ENCODE assay signal across 10 mouse cellular contexts in genomic region chr11:74721971-74722370, GRCm38 (mm10). TPM values are rescaled to one million over a fixed set of nuclear protein-coding genes. Genes with fewer than 3 reads are reported as not detected.
A peak's percentile ranks its signal among the peaks of the same experiment; 100 is the strongest.
DNase-seq lines count a peak whose midpoint lies in the region; ATAC-seq and TF ChIP-seq lines count a peak whose summit lies in the region.
"Had no signal": no experiment of that assay in that cellular context is flagged by ENCODE, and none has a peak within 500 bp of the region (broad histone marks: within the 10 kb centered on the region; RNA-seq: fewer than 3 reads in every experiment).

No protein-coding gene starts in this region.

- no peak for TF ChIP-seq CTCF in bone marrow macrophage, adult 2 months (IDR thresholded peaks at IDR 0.05; ENCODE audit: low read depth, low read length)

- peak overlapping the region; percentile 78 for H3K9ac ChIP-seq in heart, embryonic 13.5 days
- H3K9ac ChIP-seq in hindbrain, embryonic 13.5 days: peak overlapping the region; percentile 71

- H3K36me3 ChIP-seq in heart, embryonic 13.5 days: no peaks in the 10 kb centered on the region
- no peaks in the 10 kb centered on the region for H3K36me3 ChIP-seq in hindbrain, embryonic 13.5 days
- H3K36me3 ChIP-seq in midbrain, embryonic 10.5 days: 0 out of 2 replicates have a peak, but pooled peaks cover under 1% of the 10 kb centered on the region

- peaks cover 46% of the 10 kb centered on the region for H3K4me1 ChIP-seq in heart, embryonic 13.5 days
- peaks cover 7% of the 10 kb centered on the region for H3K4me1 ChIP-seq in bone marrow macrophage, adult 2 months (ENCODE audit: control insufficient read depth, insufficient read depth, low read length)
- peaks cover 34% of the 10 kb centered on the region for H3K4me1 ChIP-seq in hindbrain, embryonic 13.5 days (replicated peaks)
- peaks cover 37% of the 10 kb centered on the region for H3K4me1 ChIP-seq in midbrain, embryonic 10.5 days

- no peak for DNase-seq in heart, adult 8-10 months (ENCODE audit: low spot score)
- DNase-seq in midbrain, embryonic 10.5 days (ENCODE audit: low spot score): no peak
- DNase-seq in retina, postnatal 1 day: no peak
- DNase-seq in frontal cortex, adult 2 months (ENCODE audit: extremely low spot score in 1 of 2, low spot score in 1 of 2): no peak
- DNase-seq: cerebellum, adult 11-12 months; kidney, postnatal 25 days had no signal

- 30% methylated on average over 3 of the region's 3 CpGs for WGBS in heart, embryonic 13.5 days
- 36% methylated on average over 3 of the region's 3 CpGs for WGBS in hindbrain, embryonic 13.5 days
- WGBS in midbrain, embryonic 10.5 days: 59% methylated on average over 3 of the region's 3 CpGs

- H3K9me3 ChIP-seq in heart, embryonic 13.5 days: no peaks in the 10 kb centered on the region
- H3K9me3 ChIP-seq in hindbrain, embryonic 13.5 days: no peaks in the 10 kb centered on the region
- no peaks in the 10 kb centered on the region for H3K9me3 ChIP-seq in midbrain, embryonic 10.5 days (replicated peaks)

- H3K4me2 ChIP-seq in heart, embryonic 13.5 days: peak overlapping the region; percentile 92
- H3K4me2 ChIP-seq in hindbrain, embryonic 13.5 days: peak overlapping the region; percentile 88

- no peak for ATAC-seq in heart, embryonic 13.5 days (ENCODE audit: extremely low read depth, insufficient number of reproducible peaks, low FRiP score, low TSS enrichment)
- ATAC-seq in hindbrain, embryonic 13.5 days (ENCODE audit: low FRiP score): no peak
- ATAC-seq in megakaryocyte-erythroid progenitor cell, adult 5-6 weeks (replicated peaks; ENCODE audit: low FRiP score, low TSS enrichment, poor library complexity, severe bottlenecking): no peak

- no peak overlapping the region for H3K27ac ChIP-seq in heart, embryonic 13.5 days (replicated peaks)
- H3K27ac ChIP-seq in bone marrow macrophage, adult 2 months (ENCODE audit: insufficient read depth, low read depth, low read length): no peak overlapping the region
- H3K27ac ChIP-seq in hindbrain, embryonic 13.5 days: no peak overlapping the region
- no peak overlapping the region for H3K27ac ChIP-seq in midbrain, embryonic 10.5 days (replicated peaks)

- no peak for TF ChIP-seq POLR2A in bone marrow macrophage, adult 2 months (IDR thresholded peaks at IDR 0.05; ENCODE audit: borderline replicate concordance, low read depth, low read length)

- no peaks in the 10 kb centered on the region for H3K27me3 ChIP-seq in heart, embryonic 13.5 days (replicated peaks)
- no peaks in the 10 kb centered on the region for H3K27me3 ChIP-seq in hindbrain, embryonic 13.5 days
- no peaks in the 10 kb centered on the region for H3K27me3 ChIP-seq in midbrain, embryonic 10.5 days (ENCODE audit: low read depth, poor library complexity, severe bottlenecking)

- H3K4me3 ChIP-seq in heart, embryonic 13.5 days: peak overlapping the region; percentile 88
- peak overlapping the region; percentile 32 for H3K4me3 ChIP-seq in bone marrow macrophage, adult 2 months (ENCODE audit: insufficient read depth, low read length)
- H3K4me3 ChIP-seq in hindbrain, embryonic 13.5 days: peak overlapping the region; percentile 98
- H3K4me3 ChIP-seq in midbrain, embryonic 10.5 days: peak overlapping the region; percentile 100

RNA-seq across cellular contexts. Expression of gene Pafah1b1, which starts 2.5 kb away (rescaled TPM):
- 34.6 and 47.6 TPM in 2 replicates for polyA plus RNA-seq in heart, embryonic 13.5 days (2015; fragmentation: Nextera tagmentation; extraction: Ambion mirVana)
- 100 to 1,000 TPM; 183 to 223 (median 209) TPM for total RNA-seq in heart, adult 8-10 months (2022)
- polyA plus RNA-seq in bone marrow macrophage, adult 2 months (2012; ENCODE audit: insufficient read depth, insufficient read length, missing spikeins): 59.9 and 67.9 TPM in 2 replicates
- 62.2 and 75.3 TPM in 2 replicates for polyA plus RNA-seq in hindbrain, embryonic 13.5 days (2015; fragmentation: Nextera tagmentation; extraction: Ambion mirVana)
- polyA plus RNA-seq in midbrain, embryonic 10.5 days (2016; fragmentation: Nextera tagmentation; extraction: Ambion mirVana): 53.0 and 56.1 TPM in 2 replicates
- 41.2 and 43.9 TPM in 2 replicates for total RNA-seq in megakaryocyte-erythroid progenitor cell, adult 5-6 weeks (2014; fragmentation: Nextera tagmentation)
- total RNA-seq in megakaryocyte-erythroid progenitor cell, adult 5-6 weeks (2017): 46.5 and 58.5 TPM in 2 replicates
- polyA plus RNA-seq in frontal cortex, adult 2 months (2012; rRNA removed): 157 and 175 TPM in 2 replicates

RNA-seq across cellular contexts. Expression of gene Mettl16, which starts 48.7 kb away (rescaled TPM):
- 29.2 and 32.8 TPM in 2 replicates for polyA plus RNA-seq in heart, embryonic 13.5 days (2015; fragmentation: Nextera tagmentation; extraction: Ambion mirVana)
- total RNA-seq in heart, adult 8-10 months (2022): 10 to 100 TPM; 16.2 to 19.9 (median 17.3) TPM
- 8.9 and 9.2 TPM in 2 replicates for polyA plus RNA-seq in bone marrow macrophage, adult 2 months (2012; ENCODE audit: insufficient read depth, insufficient read length, missing spikeins)
- polyA plus RNA-seq in hindbrain, embryonic 13.5 days (2015; fragmentation: Nextera tagmentation; extraction: Ambion mirVana): 53.8 and 55.4 TPM in 2 replicates
- polyA plus RNA-seq in midbrain, embryonic 10.5 days (2016; fragmentation: Nextera tagmentation; extraction: Ambion mirVana): 63.3 and 71.6 TPM in 2 replicates
- 18.0 and 36.3 TPM in 2 replicates for total RNA-seq in megakaryocyte-erythroid progenitor cell, adult 5-6 weeks (2014; fragmentation: Nextera tagmentation)
- total RNA-seq in megakaryocyte-erythroid progenitor cell, adult 5-6 weeks (2017): 43.1 and 44.7 TPM in 2 replicates
- polyA plus RNA-seq in frontal cortex, adult 2 months (2012; rRNA removed): 15.2 and 15.9 TPM in 2 replicates

Comparison
In these comparisons a context has a peak if more than half of its experiments do, and no peak if none do; other contexts are left out.
1. H3K4me3 ChIP-seq: peak in every context shown above with its lines; median percentile 100 in midbrain, embryonic 10.5 days; 98 in hindbrain, embryonic 13.5 days; 88 in heart, embryonic 13.5 days; 32 in bone marrow macrophage, adult 2 months.